Mouse (Mus musculus): ENCODE measurements around the gene Rgs21.

GRCm38 (mm10) chr1:144498725-144499124 lies 68.7 kb downstream of the Rgs21 start:
- TF ChIP-seq CTCF (IDR thresholded peaks at IDR 0.05; ENCODE audit: low read depth, low read length): no peak
- no peak for TF ChIP-seq POLR2A (IDR thresholded peaks at IDR 0.05; ENCODE audit: extremely low read depth, insufficient read depth, low read length)

All from liver, adult 2 months (tissue).